Mouse (Mus musculus) kidney, embryonic 16.5 days (tissue): ENCODE data around the gene Nup214. TPM values are rescaled to one million over a fixed set of nuclear protein-coding genes. Genes with fewer than 3 reads are reported as not detected.
A peak's percentile ranks its signal among the peaks of the same experiment; 100 is the strongest.

Experiments
- ATAC-seq: fragments of 200-750 bp; cut with Nextera tagmentation; 2 replicates; pipeline ENCODE4 v1.8.0; 2017; ENCODE audit warnings: moderate TSS enrichment; ENCODE audit not compliant: low FRiP score, low TSS enrichment
- H3K27ac ChIP-seq: fragments of 300-500 bp; sonication (generic); 2 replicates; pipeline ENCODE4 v1.5.1; 2014; ENCODE audit warnings: low read length
- H3K27me3 ChIP-seq: fragments of 300-500 bp; sonication (generic); 2 replicates; pipeline ENCODE4 v1.6.1; 2014; ENCODE audit warnings: low read length, control low read depth, mixed read lengths; ENCODE audit not compliant: insufficient read depth
- H3K36me3 ChIP-seq: fragments of 300-500 bp; sonication (generic); 2 replicates; pipeline ENCODE4 v1.6.1; 2014; ENCODE audit warnings: low read length, control low read depth, mixed read lengths; ENCODE audit not compliant: insufficient read depth
- H3K4me1 ChIP-seq: fragments of 300-500 bp; sonication (generic); 2 replicates; pipeline ENCODE4 v1.6.1; 2014; ENCODE audit warnings: low read length, control low read depth, mixed read lengths; ENCODE audit not compliant: insufficient read depth
- H3K4me2 ChIP-seq: fragments of 300-500 bp; sonication (generic); replicated peaks from 2 replicates; pipeline ENCODE4 v1.6.1; 2014; ENCODE audit warnings: low read depth, low read length
- H3K4me3 ChIP-seq: fragments of 300-500 bp; sonication (generic); 2 replicates; pipeline ENCODE4 v1.5.1; 2014; ENCODE audit warnings: mild to moderate bottlenecking, low read length
- H3K9ac ChIP-seq: fragments of 300-500 bp; sonication (generic); replicated peaks from 2 replicates; pipeline ENCODE4 v1.6.1; 2014; ENCODE audit warnings: low read length
- H3K9me3 ChIP-seq: fragments of 300-500 bp; sonication (generic); 2 replicates; pipeline ENCODE4 v1.6.1; 2016; ENCODE audit warnings: low read length, control low read depth
- WGBS: fragments of 180-500 bp; shearing (Covaris S2); extraction: QIAGEN DNeasy Blood & Tissue Kit; methylation state at CpG from one replicate; pipeline ENCODE4 v1.1.7; 2014; 5-methylcytosine and 5-hydroxymethylcytosine counted together
- polyA plus RNA-seq: library from polyadenylated mRNA; unstranded; fragments of >200 nt; fragmentation: Nextera tagmentation; extraction: Ambion mirVana; gene quantifications from 2 replicates; pipeline ENCODE4 v1.2.1, GENCODE M21; 2015

Nup214 gene
- 70.2 and 94.1 TPM in 2 replicates for polyA plus RNA-seq

GRCm38 (mm10) chr2:31974141-31974808 lies at the start of gene Nup214:
Gene Nup214 (plus strand): TSS chr2:31974436.
- Histone ChIP-seq H3K27me3 (no peaks in the 10 kb centered on the region), H3K4me3 (peak within 1 kb of the TSS; percentile 92), H3K27ac (peak within 1 kb of the TSS; percentile 90), H3K9ac (peak within 1 kb of the TSS; percentile 93), H3K36me3 (peaks cover 42% of the 10 kb centered on the region), H3K4me1 (peaks cover 19% of the 10 kb centered on the region), H3K9me3 (no peaks in the 10 kb centered on the region), H3K4me2 (peak within 1 kb of the TSS; percentile 86)
- WGBS: under 1% methylated on average over 60 of the region's 60 CpGs
- peak; percentile 98 for ATAC-seq

DNA sequence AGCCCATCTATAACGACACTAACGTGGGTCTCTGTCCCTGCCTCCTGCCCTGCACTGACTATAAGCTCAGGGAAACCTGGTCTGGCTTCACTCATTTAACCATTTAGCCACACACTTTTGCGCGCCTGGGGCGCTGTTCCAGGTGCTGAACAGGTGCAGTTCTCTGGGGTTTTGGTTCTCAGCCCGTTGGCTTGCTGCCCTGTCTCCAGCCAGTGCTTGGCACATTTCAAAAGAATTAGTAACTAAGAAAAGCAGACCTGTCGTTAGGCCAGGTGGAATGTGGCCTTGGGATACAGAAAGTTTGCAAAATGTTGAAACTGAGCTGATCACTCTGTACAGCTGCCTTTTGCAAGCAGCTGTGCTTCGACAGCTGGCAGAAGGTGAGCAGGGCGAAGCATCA lies 49.4 kb upstream of the Nup214 start:
- ATAC-seq: no peak
- 25% methylated on average over 9 of the region's 9 CpGs for WGBS
- no peak overlapping the region for H3K9ac ChIP-seq
- no peak overlapping the region for H3K27ac ChIP-seq
- no peaks in the 10 kb centered on the region for H3K4me1 ChIP-seq
- H3K9me3 ChIP-seq: no peaks in the 10 kb centered on the region
- H3K4me3 ChIP-seq: no peak overlapping the region
- H3K36me3 ChIP-seq: no peaks in the 10 kb centered on the region
- H3K4me2 ChIP-seq: no peak overlapping the region
- H3K27me3 ChIP-seq: no peaks in the 10 kb centered on the region

DNA sequence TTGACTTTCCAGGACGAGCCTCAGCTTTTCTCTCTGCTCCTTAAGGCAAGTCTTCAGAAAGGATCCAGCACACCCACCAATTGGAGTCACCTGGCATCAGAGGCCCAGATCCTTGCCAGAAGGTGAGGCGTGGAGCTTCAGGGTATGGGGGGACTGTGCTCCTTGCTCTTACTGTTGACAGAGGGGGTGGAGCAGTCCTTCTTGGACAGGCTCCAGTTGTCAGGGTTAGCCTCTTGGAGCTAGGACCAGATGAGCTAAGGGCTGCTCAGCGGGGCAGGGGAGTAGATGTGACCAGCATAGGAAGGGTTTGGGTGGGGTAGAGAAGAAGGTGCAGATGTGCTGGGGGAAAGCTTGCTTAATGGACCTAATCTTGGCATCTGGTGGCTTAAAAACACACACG lies 48.3 kb upstream of the Nup214 start:
- no peak overlapping the region for H3K4me2 ChIP-seq
- H3K4me3 ChIP-seq: no peak overlapping the region
- no peaks in the 10 kb centered on the region for H3K9me3 ChIP-seq
- no peaks in the 10 kb centered on the region for H3K27me3 ChIP-seq
- no peak overlapping the region for H3K9ac ChIP-seq
- H3K27ac ChIP-seq: no peak overlapping the region
- no peak for ATAC-seq
- no peaks in the 10 kb centered on the region for H3K4me1 ChIP-seq
- WGBS: 54% methylated on average over 4 of the region's 4 CpGs
- no peaks in the 10 kb centered on the region for H3K36me3 ChIP-seq

GRCm38 (mm10) chr2:31929664-31930063 lies 44.6 kb upstream of the Nup214 start:
- Histone ChIP-seq H3K27ac (no peak overlapping the region), H3K4me3 (no peak overlapping the region), H3K9ac (no peak overlapping the region), H3K4me2 (no peak overlapping the region), H3K27me3 (no peaks in the 10 kb centered on the region), H3K36me3 (no peaks in the 10 kb centered on the region), H3K4me1 (no peaks in the 10 kb centered on the region), H3K9me3 (no peaks in the 10 kb centered on the region)
- ATAC-seq: no peak
- 76% methylated on average over 3 of the region's 3 CpGs for WGBS

- 34% methylated on average over 4 of the region's 4 CpGs for WGBS
- no peak overlapping the region for H3K9ac ChIP-seq
- H3K4me3 ChIP-seq: no peak overlapping the region
- no peaks in the 10 kb centered on the region for H3K27me3 ChIP-seq
- H3K4me2 ChIP-seq: no peak overlapping the region
- no peaks in the 10 kb centered on the region for H3K4me1 ChIP-seq
- no peaks in the 10 kb centered on the region for H3K36me3 ChIP-seq
- ATAC-seq: no peak
- no peaks in the 10 kb centered on the region for H3K9me3 ChIP-seq
- H3K27ac ChIP-seq: no peak overlapping the region
These were observed 39.7 kb upstream of the Nup214 start for GRCm38 (mm10) chr2:31934551-31934950.

DNA sequence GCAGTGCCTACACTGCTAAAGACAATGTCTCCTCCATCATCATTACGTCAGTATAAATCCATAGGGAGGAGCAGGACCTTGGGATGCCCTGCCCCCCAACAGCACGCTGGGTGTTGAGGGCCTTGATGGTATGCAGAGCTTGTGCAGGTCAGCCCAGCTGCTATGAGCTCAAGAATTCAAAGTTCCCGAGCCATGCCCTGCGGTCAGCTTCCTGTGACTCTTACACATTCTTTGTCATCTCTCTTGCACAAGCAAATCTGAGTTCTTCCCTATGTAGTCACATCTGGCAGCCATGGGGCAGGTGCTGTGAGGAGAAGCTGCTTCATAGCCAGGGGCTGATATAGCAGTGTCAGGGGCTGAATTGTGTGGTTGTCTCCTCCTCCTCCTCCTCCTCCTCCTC lies 39.2 kb upstream of the Nup214 start:
- H3K27ac ChIP-seq: no peak overlapping the region
- H3K27me3 ChIP-seq: no peaks in the 10 kb centered on the region
- no peak overlapping the region for H3K4me3 ChIP-seq
- no peaks in the 10 kb centered on the region for H3K36me3 ChIP-seq
- H3K4me1 ChIP-seq: no peaks in the 10 kb centered on the region
- no peaks in the 10 kb centered on the region for H3K9me3 ChIP-seq
- 22% methylated on average over 4 of the region's 4 CpGs for WGBS
- no peak overlapping the region for H3K9ac ChIP-seq
- H3K4me2 ChIP-seq: no peak overlapping the region
- ATAC-seq: no peak

GRCm38 (mm10) chr2:31938298-31938697 lies 35.9 kb upstream of the Nup214 start:
- Histone ChIP-seq H3K36me3 (no peaks in the 10 kb centered on the region), H3K4me1 (no peaks in the 10 kb centered on the region), H3K27me3 (no peaks in the 10 kb centered on the region), H3K9ac (no peak overlapping the region), H3K27ac (no peak overlapping the region), H3K9me3 (no peaks in the 10 kb centered on the region), H3K4me3 (no peak overlapping the region), H3K4me2 (no peak overlapping the region)
- WGBS: 72% methylated on average over 1 of the region's 1 CpGs
- no peak for ATAC-seq

DNA sequence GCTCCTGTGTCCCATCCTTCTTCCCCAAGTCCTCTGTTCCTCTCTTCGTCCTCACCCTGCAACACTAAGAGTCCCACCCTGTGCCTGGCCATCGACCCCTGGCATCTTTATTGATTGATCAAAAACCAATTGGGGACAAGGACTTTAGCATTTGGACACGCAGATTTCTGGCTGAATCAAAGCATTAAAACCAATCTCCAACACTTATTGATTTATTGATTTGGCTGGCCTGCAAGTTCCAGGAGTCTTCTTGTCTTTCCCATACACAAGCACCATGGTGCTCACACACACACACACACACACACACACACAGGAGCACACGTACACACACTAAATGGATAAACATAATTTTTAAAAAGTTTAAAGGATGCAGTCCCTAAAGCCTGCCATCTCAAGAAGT lies 31.2 kb upstream of the Nup214 start:
- WGBS: 78% methylated on average over 4 of the region's 4 CpGs
- ATAC-seq: no peak

DNA sequence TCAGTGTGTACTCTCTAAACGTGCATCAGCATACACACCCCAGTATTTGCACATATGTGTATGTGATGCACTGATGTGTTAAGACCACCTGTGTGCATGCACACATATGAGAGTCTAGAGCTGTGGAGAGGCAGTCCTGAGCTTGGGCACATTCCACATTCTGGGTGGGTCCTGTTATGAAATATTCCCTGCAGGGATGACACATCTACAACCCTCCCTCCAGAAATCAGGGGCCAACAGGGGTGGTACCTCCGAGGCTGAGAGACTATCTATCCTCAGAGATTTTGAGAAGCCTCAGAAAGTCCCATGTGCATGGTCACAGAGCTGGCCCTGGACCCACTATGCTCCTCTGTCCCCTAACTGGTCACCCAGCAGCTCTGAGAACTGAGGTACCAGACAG lies 28.7 kb upstream of the Nup214 start:
- 80% methylated on average over 2 of the region's 2 CpGs for WGBS
- ATAC-seq: no peak
- Histone ChIP-seq H3K27ac (no peak overlapping the region), H3K27me3 (no peaks in the 10 kb centered on the region), H3K4me2 (no peak overlapping the region), H3K36me3 (no peaks in the 10 kb centered on the region), H3K4me3 (no peak overlapping the region), H3K4me1 (no peaks in the 10 kb centered on the region), H3K9me3 (no peaks in the 10 kb centered on the region), H3K9ac (no peak overlapping the region)

More for the DNA sequence above, 31.2 kb upstream of the Nup214 start:
- Histone ChIP-seq H3K4me3 (no peak overlapping the region), H3K27me3 (no peaks in the 10 kb centered on the region), H3K9me3 (no peaks in the 10 kb centered on the region), H3K36me3 (no peaks in the 10 kb centered on the region), H3K4me2 (no peak overlapping the region), H3K9ac (no peak overlapping the region), H3K27ac (no peak overlapping the region), H3K4me1 (no peaks in the 10 kb centered on the region)

- H3K4me3 ChIP-seq: no peak overlapping the region
- 72% methylated on average over 6 of the region's 6 CpGs for WGBS
- no peaks in the 10 kb centered on the region for H3K9me3 ChIP-seq
- peaks cover 15% of the 10 kb centered on the region for H3K4me1 ChIP-seq
- no peaks in the 10 kb centered on the region for H3K27me3 ChIP-seq
- ATAC-seq: no peak
- no peak overlapping the region for H3K9ac ChIP-seq
- no peaks in the 10 kb centered on the region for H3K36me3 ChIP-seq
- H3K27ac ChIP-seq: no peak overlapping the region
- no peak overlapping the region for H3K4me2 ChIP-seq
These were observed 25.8 kb upstream of the Nup214 start for GRCm38 (mm10) chr2:31948392-31948791.
